Mouse (Mus musculus) embryo, embryonic 11 days (tissue): ENCODE measurements at regions not wholly inside any gene's neighbourhood (a gene's known extent, or its start where the extent isn't known, plus 50 kb on each side); places are given as distances from the start of the nearest gene placed in this dataset.

Experiments used
- DNase-seq: peaks from one replicate; pipeline ENCODE4 v3.0.0-alpha.2; 2015

- peak; percentile 23 for DNase-seq
Measured at GRCm38 (mm10) chr11:92629319-92629718, 468.5 kb upstream of the Car10 start.
